Mouse (Mus musculus) heart, adult 2 months (tissue): Measurements from ENCODE around the gene Ccr1l1.

ENCODE experiments used
- CTCF ChIP-seq: fragments of 200-600 bp; IDR thresholded peaks from 2 replicates; pipeline ENCODE4 v1.8.1; 2022; ENCODE audit warnings: antibody characterized with exemption, mild to moderate bottlenecking, moderate library complexity
- POLR2A ChIP-seq: fragments of 200-500 bp; IDR thresholded peaks from 2 replicates; pipeline ENCODE4 v1.6.1; 2011; ENCODE audit warnings: mild to moderate bottlenecking, low read depth, low read length, control low read depth; ENCODE audit not compliant: insufficient read depth

GRCm38 (mm10) chr9:123984943-123985342, 6.7 kb upstream of the Ccr1l1 start:
- TF ChIP-seq POLR2A = no peak
- no peak for TF ChIP-seq CTCF
